Mouse (Mus musculus): Measurements from ENCODE around the gene Prkca. TPM values are rescaled to one million over a fixed set of nuclear protein-coding genes. Genes with fewer than 3 reads are reported as not detected.

The Prkca gene
- total RNA-seq, 1 experiment, result 8.4 TPM

- no peak overlapping the region for H3K4me3 ChIP-seq (ENCODE audit: insufficient read depth in 1 of 2, low read depth in 1 of 2, low read length in 2 of 2, poor library complexity in 1 of 2, severe bottlenecking in 1 of 2)
- H3K9ac ChIP-seq (ENCODE audit: insufficient read depth, low read depth, low read length, poor library complexity, severe bottlenecking), result no peak overlapping the region
- DNase-seq (ENCODE audit: low read depth, low spot score), result no peak
- in situ Hi-C loops (cut with MboI; ENCODE audit: low sequenced_read_pairs in 2 of 2, unreplicated experiment in 2 of 2), result no loop called here
- H3K27ac ChIP-seq (ENCODE audit: insufficient read depth, low read depth, low read length, poor library complexity, severe bottlenecking), result no peak overlapping the region
- no peaks in the 10 kb centered on the region for H3K9me3 ChIP-seq (ENCODE audit: control insufficient read depth, insufficient read depth, low read depth, low read length)
- no peak for TF ChIP-seq ZNF384 (IDR thresholded peaks at IDR 0.05; ENCODE audit: low read depth, low read length)
- TF ChIP-seq ZC3H11A (IDR thresholded peaks at IDR 0.05; ENCODE audit: borderline replicate concordance, low read depth, low read length), result no peak
- no peak for TF ChIP-seq HCFC1 (IDR thresholded peaks at IDR 0.05; ENCODE audit: borderline replicate concordance, insufficient read depth, low read length)
- no peak for TF ChIP-seq MAFK (IDR thresholded peaks at IDR 0.05; ENCODE audit: insufficient read depth, low read depth, low read length)
- no peak for TF ChIP-seq CHD2 (IDR thresholded peaks at IDR 0.05; ENCODE audit: low read depth, low read length)
- H3K4me1 ChIP-seq (ENCODE audit: control insufficient read depth in 2 of 2, insufficient read depth in 2 of 2, low read length in 2 of 2, poor library complexity in 1 of 2), result 0 out of 4 replicates have a peak, but pooled peaks cover 0 to 2% of the 10 kb centered on the region in 2 experiments
- H3K36me3 ChIP-seq (ENCODE audit: control insufficient read depth, insufficient read depth, low read length, poor library complexity, severe bottlenecking), result no peaks in the 10 kb centered on the region
Measured at GRCm38 (mm10) chr11:108152591-108152990, 191.1 kb downstream of the Prkca start.

GRCm38 (mm10) chr11:108150410-108150809 is 193.3 kb downstream of the Prkca start:
- H3K27ac ChIP-seq (ENCODE audit: insufficient read depth, low read depth, low read length, poor library complexity, severe bottlenecking), result no peak overlapping the region
- no peaks in the 10 kb centered on the region for H3K4me1 ChIP-seq (ENCODE audit: control insufficient read depth in 2 of 2, insufficient read depth in 2 of 2, low read length in 2 of 2, poor library complexity in 1 of 2)
- no peaks in the 10 kb centered on the region for H3K36me3 ChIP-seq (ENCODE audit: control insufficient read depth, insufficient read depth, low read length, poor library complexity, severe bottlenecking)
- no peaks in the 10 kb centered on the region for H3K9me3 ChIP-seq (ENCODE audit: control insufficient read depth, insufficient read depth, low read depth, low read length)
- H3K4me3 ChIP-seq (ENCODE audit: insufficient read depth in 1 of 2, low read depth in 1 of 2, low read length in 2 of 2, poor library complexity in 1 of 2, severe bottlenecking in 1 of 2), result no peak overlapping the region
- no peak overlapping the region for H3K9ac ChIP-seq (ENCODE audit: insufficient read depth, low read depth, low read length, poor library complexity, severe bottlenecking)
- no peak for DNase-seq (ENCODE audit: low read depth, low spot score)
- TF ChIP-seq ZC3H11A (IDR thresholded peaks at IDR 0.05; ENCODE audit: borderline replicate concordance, low read depth, low read length) (no peak), MAFK (IDR thresholded peaks at IDR 0.05; ENCODE audit: insufficient read depth, low read depth, low read length) (no peak), HCFC1 (IDR thresholded peaks at IDR 0.05; ENCODE audit: borderline replicate concordance, insufficient read depth, low read length) (no peak), CHD2 (IDR thresholded peaks at IDR 0.05; ENCODE audit: low read depth, low read length) (no peak), ZNF384 (IDR thresholded peaks at IDR 0.05; ENCODE audit: low read depth, low read length) (no peak)
- in situ Hi-C loops (cut with MboI; ENCODE audit: low sequenced_read_pairs in 2 of 2, unreplicated experiment in 2 of 2), result no loop called here

GRCm38 (mm10) chr11:108149187-108149586 is 194.5 kb downstream of the Prkca start:
- Histone ChIP-seq H3K9ac (ENCODE audit: insufficient read depth, low read depth, low read length, poor library complexity, severe bottlenecking) (no peak overlapping the region), H3K36me3 (ENCODE audit: control insufficient read depth, insufficient read depth, low read length, poor library complexity, severe bottlenecking) (no peaks in the 10 kb centered on the region), H3K4me1 (ENCODE audit: control insufficient read depth in 2 of 2, insufficient read depth in 2 of 2, low read length in 2 of 2, poor library complexity in 1 of 2) (no peaks in the 10 kb centered on the region), H3K27ac (ENCODE audit: insufficient read depth, low read depth, low read length, poor library complexity, severe bottlenecking) (no peak overlapping the region), H3K4me3 (ENCODE audit: insufficient read depth in 1 of 2, low read depth in 1 of 2, low read length in 2 of 2, poor library complexity in 1 of 2, severe bottlenecking in 1 of 2) (no peak overlapping the region), H3K9me3 (ENCODE audit: control insufficient read depth, insufficient read depth, low read depth, low read length) (no peaks in the 10 kb centered on the region)
- in situ Hi-C loops (cut with MboI; ENCODE audit: low sequenced_read_pairs in 2 of 2, unreplicated experiment in 2 of 2), result no loop called here
- TF ChIP-seq MAFK (IDR thresholded peaks at IDR 0.05; ENCODE audit: insufficient read depth, low read depth, low read length) (no peak), ZNF384 (IDR thresholded peaks at IDR 0.05; ENCODE audit: low read depth, low read length) (no peak), ZC3H11A (IDR thresholded peaks at IDR 0.05; ENCODE audit: borderline replicate concordance, low read depth, low read length) (no peak), CHD2 (IDR thresholded peaks at IDR 0.05; ENCODE audit: low read depth, low read length) (no peak), HCFC1 (IDR thresholded peaks at IDR 0.05; ENCODE audit: borderline replicate concordance, insufficient read depth, low read length) (no peak)
- DNase-seq (ENCODE audit: low read depth, low spot score), result no peak

- no peaks in the 10 kb centered on the region for H3K4me1 ChIP-seq (ENCODE audit: control insufficient read depth in 2 of 2, insufficient read depth in 2 of 2, low read length in 2 of 2, poor library complexity in 1 of 2)
- no peaks in the 10 kb centered on the region for H3K9me3 ChIP-seq (ENCODE audit: control insufficient read depth, insufficient read depth, low read depth, low read length)
- DNase-seq (ENCODE audit: low read depth, low spot score), result no peak
- no peak overlapping the region for H3K27ac ChIP-seq (ENCODE audit: insufficient read depth, low read depth, low read length, poor library complexity, severe bottlenecking)
- no peak overlapping the region for H3K9ac ChIP-seq (ENCODE audit: insufficient read depth, low read depth, low read length, poor library complexity, severe bottlenecking)
- in situ Hi-C loops (cut with MboI; ENCODE audit: low sequenced_read_pairs in 2 of 2, unreplicated experiment in 2 of 2), result no loop called here
- no peak for TF ChIP-seq ZC3H11A (IDR thresholded peaks at IDR 0.05; ENCODE audit: borderline replicate concordance, low read depth, low read length)
- no peak for TF ChIP-seq HCFC1 (IDR thresholded peaks at IDR 0.05; ENCODE audit: borderline replicate concordance, insufficient read depth, low read length)
- TF ChIP-seq MAFK (IDR thresholded peaks at IDR 0.05; ENCODE audit: insufficient read depth, low read depth, low read length), result no peak
- TF ChIP-seq ZNF384 (IDR thresholded peaks at IDR 0.05; ENCODE audit: low read depth, low read length), result no peak
- no peak for TF ChIP-seq CHD2 (IDR thresholded peaks at IDR 0.05; ENCODE audit: low read depth, low read length)
- no peak overlapping the region for H3K4me3 ChIP-seq (ENCODE audit: insufficient read depth in 1 of 2, low read depth in 1 of 2, low read length in 2 of 2, poor library complexity in 1 of 2, severe bottlenecking in 1 of 2)
- H3K36me3 ChIP-seq (ENCODE audit: control insufficient read depth, insufficient read depth, low read length, poor library complexity, severe bottlenecking), result no peaks in the 10 kb centered on the region
Measured at GRCm38 (mm10) chr11:108148491-108148890, 195.2 kb downstream of the Prkca start.
